In genomic region chr13:12307286-12307685, GRCm38 (mm10) we compare ENCODE assay signal across 15 mouse cellular contexts. TPM values are rescaled to one million over a fixed set of nuclear protein-coding genes. Genes with fewer than 3 reads are reported as not detected.
"Had no signal": no experiment of that assay in that cellular context is flagged by ENCODE, and none has a peak within 500 bp of the region (broad histone marks: within the 10 kb centered on the region; RNA-seq: fewer than 3 reads in every experiment).

No protein-coding gene starts in this region.

- H3K4me3 ChIP-seq: left cerebral cortex, adult 2 months; limb, embryonic 10.5 days; liver, embryonic 12.5 days; lung, embryonic 15.5 days; midbrain, embryonic 12.5 days; neural tube, embryonic 13.5 days had no signal

- DNase-seq: kidney, postnatal 25 days; lung, postnatal 14 days; retina, postnatal 1 day; right cerebral cortex, postnatal 4 days; spleen, adult 18-20 months; thymus, adult 18-20 months; thymus, postnatal 14 days had no signal

- H3K36me3 ChIP-seq: limb, embryonic 10.5 days; liver, embryonic 12.5 days; lung, embryonic 15.5 days; midbrain, embryonic 12.5 days; neural tube, embryonic 13.5 days had no signal

- H3K27me3 ChIP-seq: liver, embryonic 12.5 days; lung, embryonic 15.5 days; midbrain, embryonic 12.5 days; neural tube, embryonic 13.5 days had no signal

- H3K4me2 ChIP-seq: liver, embryonic 12.5 days; lung, embryonic 15.5 days; midbrain, embryonic 12.5 days; neural tube, embryonic 13.5 days had no signal

- H3K9ac ChIP-seq: liver, embryonic 12.5 days; lung, embryonic 15.5 days; midbrain, embryonic 12.5 days; neural tube, embryonic 13.5 days had no signal

- ATAC-seq: liver, embryonic 12.5 days; midbrain, embryonic 16.5 days had no signal

- H3K4me1 ChIP-seq: limb, embryonic 10.5 days; liver, embryonic 12.5 days; lung, embryonic 15.5 days; midbrain, embryonic 12.5 days had no signal

- H3K27ac ChIP-seq: left cerebral cortex, adult 2 months; limb, embryonic 10.5 days; liver, embryonic 12.5 days; lung, embryonic 15.5 days; midbrain, embryonic 12.5 days; neural tube, embryonic 13.5 days had no signal

- H3K9me3 ChIP-seq: limb, embryonic 10.5 days; liver, embryonic 12.5 days; lung, embryonic 15.5 days; midbrain, embryonic 12.5 days; neural tube, embryonic 13.5 days had no signal

RNA-seq across cellular contexts. Expression of gene Actn2, which starts 33.3 kb away (rescaled TPM):
- total RNA-seq: megakaryocyte-erythroid progenitor cell, adult 5-6 weeks had no signal
